Mouse (Mus musculus) urinary bladder, postnatal 14 days (tissue): ENCODE results near the gene Robo1.

Source experiments
- DNase-seq: peaks from one replicate; pipeline ENCODE4 v3.0.0; 2021; ENCODE audit warnings: low spot score

Gene Robo1

GRCm38 (mm10) chr16:72829530-72829929 is 521.4 kb downstream of the Robo1 start:
- DNase-seq: no peak

- no peak for DNase-seq
Observed at GRCm38 (mm10) chr16:72830394-72831056, 522.4 kb downstream of the Robo1 start.

GRCm38 (mm10) chr16:72834266-72834665 is 526.2 kb downstream of the Robo1 start:
- DNase-seq: no peak

- no peak for DNase-seq
Observed at GRCm38 (mm10) chr16:72839031-72839430, 530.9 kb downstream of the Robo1 start.

GRCm38 (mm10) chr16:72841066-72841465 is 533.0 kb downstream of the Robo1 start:
- DNase-seq: no peak

GRCm38 (mm10) chr16:72854101-72854500 is 546.0 kb downstream of the Robo1 start:
- DNase-seq: no peak

GRCm38 (mm10) chr16:72854809-72855503 is 546.9 kb downstream of the Robo1 start:
- no peak for DNase-seq

GRCm38 (mm10) chr16:72861707-72862277 is 553.7 kb downstream of the Robo1 start:
- no peak for DNase-seq

- no peak for DNase-seq
Observed at GRCm38 (mm10) chr16:72866011-72866410, 557.9 kb downstream of the Robo1 start.

- no peak for DNase-seq
Observed at GRCm38 (mm10) chr16:72874934-72875732, 567.0 kb downstream of the Robo1 start.

- no peak for DNase-seq
Observed at GRCm38 (mm10) chr16:72888108-72888507, 580.0 kb downstream of the Robo1 start.

- no peak for DNase-seq
Observed at GRCm38 (mm10) chr16:72889401-72889800, 581.3 kb downstream of the Robo1 start.

GRCm38 (mm10) chr16:72897125-72897524 is 589.0 kb downstream of the Robo1 start:
- no peak for DNase-seq

- DNase-seq: no peak
Observed at GRCm38 (mm10) chr16:72908895-72909294, 600.8 kb downstream of the Robo1 start.

- peak; percentile 9 for DNase-seq
Observed at GRCm38 (mm10) chr16:72913134-72913533, 605.0 kb downstream of the Robo1 start.

- DNase-seq: no peak
Observed at GRCm38 (mm10) chr16:72914068-72914630, 606.0 kb downstream of the Robo1 start.

- no peak for DNase-seq
Observed at GRCm38 (mm10) chr16:72920013-72920412, 611.9 kb downstream of the Robo1 start.

- DNase-seq: peak; percentile 70
Observed at GRCm38 (mm10) chr16:72924423-72925224, 616.5 kb downstream of the Robo1 start.

GRCm38 (mm10) chr16:72928525-72929122 is 620.5 kb downstream of the Robo1 start:
- no peak for DNase-seq

- DNase-seq: no peak
Observed at GRCm38 (mm10) chr16:72930871-72931270, 622.8 kb downstream of the Robo1 start.

- no peak for DNase-seq
Observed at GRCm38 (mm10) chr16:72934908-72935307, 626.8 kb downstream of the Robo1 start.
